Mouse (Mus musculus): ENCODE results near the gene Prkce. TPM values are rescaled to one million over a fixed set of nuclear protein-coding genes. Genes with fewer than 3 reads are reported as not detected.
A peak's percentile ranks its signal among the peaks of the same experiment; 100 is the strongest.

The Prkce gene
- polyA plus RNA-seq, 1 experiment from 2014 or later: 6.8 TPM

DNA sequence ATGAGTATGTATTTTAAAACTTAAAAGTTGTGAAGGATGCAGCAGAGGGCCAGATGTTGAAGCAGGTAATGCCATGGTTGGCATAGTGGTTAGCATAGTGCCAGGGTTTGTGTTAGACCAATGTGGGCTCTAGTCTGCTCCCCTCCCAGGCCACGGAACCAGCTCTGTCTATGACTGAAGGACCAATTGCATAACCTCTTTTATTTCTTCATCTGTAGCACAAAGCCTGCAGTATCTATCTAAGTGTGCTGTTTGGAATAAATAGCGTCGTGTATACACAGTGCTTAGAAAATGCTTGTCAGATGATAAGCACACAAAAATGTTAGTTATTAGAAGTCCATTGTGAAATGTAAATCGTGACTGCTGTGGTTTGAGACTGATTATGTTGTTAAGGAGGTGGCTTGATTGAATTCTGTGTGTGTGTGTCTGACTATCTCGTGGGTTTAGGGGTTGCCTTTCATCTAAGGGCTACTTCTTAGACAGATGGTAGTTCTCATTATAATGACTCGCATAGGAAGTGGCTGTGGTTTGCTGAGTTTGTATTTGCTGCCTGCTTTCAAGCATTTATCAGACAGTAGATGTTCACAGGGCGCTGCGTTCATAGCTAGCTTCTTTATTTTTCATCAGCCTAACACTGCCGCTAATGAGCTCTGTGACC is 17.1 kb downstream of the Prkce start:
- H3K27ac ChIP-seq: peak overlapping the region; percentile 43; the same call in 1 of the 2 replicates
- 0 out of 2 replicates have a peak, but pooled peaks cover 2% of the 10 kb centered on the region for H3K36me3 ChIP-seq
- H3K27me3 ChIP-seq: no peaks in the 10 kb centered on the region
- H3K4me1 ChIP-seq: peaks cover 30% of the 10 kb centered on the region
- no peak for ATAC-seq (replicated peaks; ENCODE audit: low FRiP score)
- H3K9ac ChIP-seq: no peak overlapping the region
- no peaks in the 10 kb centered on the region for H3K9me3 ChIP-seq (replicated peaks)
- H3K4me2 ChIP-seq: no peak overlapping the region
- 55% methylated on average over 9 of the region's 9 CpGs for WGBS
- H3K4me3 ChIP-seq (replicated peaks): no peak overlapping the region

DNA sequence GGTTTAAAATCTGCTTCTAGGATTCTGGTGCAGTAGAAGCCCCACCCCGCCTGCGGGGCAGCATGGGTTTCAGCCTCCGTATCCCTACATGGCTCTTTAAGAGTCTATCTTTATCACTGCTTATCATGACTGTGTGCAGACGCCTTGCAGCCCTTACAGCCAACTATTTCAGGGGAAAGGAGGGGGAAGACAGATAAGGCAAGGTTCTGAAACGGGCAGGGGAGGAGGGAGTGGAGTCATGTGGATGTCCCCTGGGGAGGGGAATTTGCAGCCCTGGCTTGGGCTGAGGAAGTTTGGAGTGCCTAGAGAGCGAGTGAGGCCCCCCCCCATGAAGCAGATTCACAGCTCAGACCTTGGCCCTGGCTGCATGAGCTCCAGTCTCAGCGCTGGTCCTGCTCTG is 18.0 kb downstream of the Prkce start:
- H3K27me3 ChIP-seq: no peaks in the 10 kb centered on the region
- peaks cover 30% of the 10 kb centered on the region for H3K4me1 ChIP-seq
- H3K9ac ChIP-seq: no peak overlapping the region
- 0 out of 2 replicates have a peak, but pooled peaks cover 2% of the 10 kb centered on the region for H3K36me3 ChIP-seq
- WGBS: 40% methylated on average over 7 of the region's 7 CpGs
- H3K9me3 ChIP-seq (replicated peaks): no peaks in the 10 kb centered on the region
- peak; percentile 54; the same call in 1 of the 2 replicates for ATAC-seq (replicated peaks; ENCODE audit: low FRiP score)
- 0 out of 2 replicates have a peak overlapping the region, but pooled peaks have one; percentile 43 for H3K27ac ChIP-seq
- no peak overlapping the region for H3K4me2 ChIP-seq
- no peak overlapping the region for H3K4me3 ChIP-seq (replicated peaks)

DNA sequence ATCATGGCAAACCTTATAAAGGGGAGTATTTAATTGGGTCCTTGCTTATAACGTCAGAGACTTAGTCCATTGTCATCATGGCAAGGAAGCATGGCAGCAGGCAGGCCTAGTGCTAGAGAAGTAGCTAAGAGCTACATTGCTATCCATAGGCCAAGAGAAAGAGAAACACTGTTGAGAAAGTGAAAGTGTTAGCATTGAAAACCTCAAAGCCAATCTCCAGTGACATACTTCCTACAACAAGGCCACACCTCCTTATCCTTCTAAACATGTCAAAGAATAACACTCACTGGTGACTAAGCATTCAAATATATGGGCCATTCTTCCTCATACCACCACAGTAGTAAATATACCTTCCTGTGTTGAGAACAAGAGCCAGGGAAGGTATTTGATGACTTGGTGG is 20.2 kb downstream of the Prkce start:
- Histone ChIP-seq H3K9me3 (replicated peaks) (no peaks in the 10 kb centered on the region), H3K27ac (no peak overlapping the region), H3K4me1 (peaks cover 33% of the 10 kb centered on the region), H3K9ac (no peak overlapping the region), H3K4me3 (replicated peaks) (no peak overlapping the region), H3K4me2 (no peak overlapping the region), H3K36me3 (no peaks in the 10 kb centered on the region), H3K27me3 (no peaks in the 10 kb centered on the region)
- no peak for ATAC-seq (replicated peaks; ENCODE audit: low FRiP score)
- 79% methylated on average over 1 of the region's 1 CpGs for WGBS

DNA sequence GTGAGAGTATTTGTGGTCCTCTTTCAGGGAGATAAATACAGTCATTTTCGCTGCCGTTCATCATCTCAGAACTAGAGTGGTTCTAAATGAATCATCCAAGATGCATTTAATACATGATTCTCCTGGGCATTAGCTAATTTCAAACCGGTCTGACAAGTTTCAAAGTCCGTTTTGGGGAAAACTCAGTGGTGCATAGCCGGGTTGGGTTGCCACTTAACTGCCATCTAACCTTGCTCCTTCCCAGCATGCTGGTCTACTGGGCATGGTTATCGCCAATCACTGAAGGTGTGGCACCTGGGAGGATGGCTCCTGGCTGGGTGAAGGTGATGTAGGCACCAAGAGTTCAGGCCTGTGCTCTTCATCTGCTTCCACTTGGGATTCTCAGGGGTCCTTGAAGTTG is 26.4 kb downstream of the Prkce start:
- H3K9ac ChIP-seq: no peak overlapping the region
- no peaks in the 10 kb centered on the region for H3K36me3 ChIP-seq
- H3K4me1 ChIP-seq: peaks cover 55% of the 10 kb centered on the region
- H3K27me3 ChIP-seq: no peaks in the 10 kb centered on the region
- ATAC-seq (replicated peaks; ENCODE audit: low FRiP score): 0 out of 2 replicates have a peak, but pooled peaks have one; percentile 50
- H3K4me2 ChIP-seq: no peak overlapping the region
- peak overlapping the region; percentile 51; the same call in 1 of the 2 replicates for H3K27ac ChIP-seq
- WGBS: 61% methylated on average over 6 of the region's 6 CpGs
- no peaks in the 10 kb centered on the region for H3K9me3 ChIP-seq (replicated peaks)
- no peak overlapping the region for H3K4me3 ChIP-seq (replicated peaks)

DNA sequence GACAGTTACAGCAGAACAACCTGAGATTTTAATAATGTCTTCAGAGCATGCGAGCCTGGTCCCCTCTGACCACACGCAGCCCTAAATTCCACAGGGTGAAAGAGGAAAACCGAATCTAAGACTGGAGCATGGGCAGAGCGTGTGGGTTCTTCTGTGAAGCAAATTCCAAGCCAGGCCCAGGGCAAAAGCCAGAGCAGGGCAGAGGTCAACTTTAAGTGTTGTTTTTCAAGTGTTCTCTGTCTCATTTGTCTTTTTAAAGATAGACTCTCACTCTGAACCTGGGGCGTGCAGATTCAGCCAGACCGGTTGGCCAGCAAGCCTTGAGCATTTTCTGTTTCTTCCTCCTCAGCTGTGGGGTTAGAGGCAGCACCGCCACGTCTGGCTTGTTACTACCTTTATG is 27.3 kb downstream of the Prkce start:
- WGBS: 67% methylated on average over 8 of the region's 8 CpGs
- H3K4me1 ChIP-seq: peaks cover 58% of the 10 kb centered on the region
- H3K27ac ChIP-seq: no peak overlapping the region
- no peak overlapping the region for H3K9ac ChIP-seq
- no peaks in the 10 kb centered on the region for H3K9me3 ChIP-seq (replicated peaks)
- H3K27me3 ChIP-seq: no peaks in the 10 kb centered on the region
- ATAC-seq (replicated peaks; ENCODE audit: low FRiP score): no peak
- H3K36me3 ChIP-seq: no peaks in the 10 kb centered on the region
- no peak overlapping the region for H3K4me3 ChIP-seq (replicated peaks)
- no peak overlapping the region for H3K4me2 ChIP-seq

DNA sequence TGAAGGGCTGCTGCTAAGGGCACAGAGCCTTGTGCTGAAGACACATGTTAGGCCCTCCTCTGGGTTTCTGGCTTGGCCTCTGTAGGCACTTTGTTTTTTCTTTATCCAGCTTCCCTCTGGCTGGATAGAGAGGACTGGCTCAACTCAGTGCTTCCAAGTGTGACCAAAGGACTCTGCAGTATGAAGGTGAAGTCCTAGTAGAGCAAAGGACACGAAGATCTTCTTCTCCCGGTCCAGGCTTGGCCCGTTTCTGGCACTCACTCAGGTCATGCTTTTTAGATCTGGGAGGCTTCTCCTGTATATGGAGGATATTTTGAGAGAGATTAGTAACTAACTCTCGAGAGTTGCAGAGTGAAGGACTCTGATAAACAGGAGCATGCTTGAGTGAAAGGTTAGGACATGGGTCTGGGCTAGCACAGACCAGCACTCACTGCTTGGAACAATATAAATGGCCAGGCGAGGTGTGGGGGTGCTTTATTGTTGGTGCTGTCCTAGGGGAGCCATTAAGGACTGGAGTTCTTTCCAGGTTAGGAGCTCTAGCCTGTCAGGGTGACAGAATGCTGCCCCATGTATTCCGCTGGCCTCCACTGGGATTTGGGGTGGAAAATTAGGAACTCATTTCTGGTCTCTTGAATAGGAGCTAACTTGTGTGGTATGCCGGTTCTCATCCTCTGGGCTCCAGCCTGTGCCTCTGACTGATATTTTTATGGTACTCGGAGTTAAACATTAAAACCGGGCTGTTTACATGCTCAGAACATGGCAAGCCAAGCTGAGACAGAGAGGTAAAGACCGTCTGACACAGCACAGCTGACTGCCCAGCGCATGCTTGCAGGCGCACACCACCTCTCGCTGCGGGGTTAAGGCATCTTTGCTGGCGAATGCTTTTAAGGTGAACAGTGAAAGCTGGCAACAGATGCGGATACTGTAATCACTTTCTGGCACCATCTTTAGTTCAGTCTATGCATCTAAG is 31.2 kb downstream of the Prkce start:
- H3K4me1 ChIP-seq: peaks cover 54% of the 10 kb centered on the region
- 62% methylated on average over 16 of the region's 16 CpGs for WGBS
- H3K27ac ChIP-seq: 0 out of 2 replicates have a peak overlapping the region, but pooled peaks have one; percentile 0

DNA sequence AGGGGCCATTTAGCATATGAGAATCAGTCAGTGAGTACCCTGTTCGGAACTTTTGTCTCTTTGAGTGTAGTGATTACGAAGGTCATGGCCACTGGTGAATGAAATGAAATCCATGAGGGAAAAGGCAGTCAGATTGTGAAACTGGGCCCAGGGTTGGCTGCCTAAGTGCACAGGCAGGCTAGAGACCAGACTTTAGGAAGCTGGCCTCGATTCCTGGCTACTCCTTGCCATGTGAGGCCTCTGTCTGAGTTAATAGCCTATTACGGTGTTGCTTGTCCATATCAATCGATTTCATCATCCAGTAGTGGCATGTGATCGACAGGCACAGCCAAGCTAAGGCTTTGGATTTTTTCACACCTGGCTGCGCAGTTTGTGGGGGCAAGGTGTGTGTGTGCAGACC is 34.4 kb downstream of the Prkce start:
- 91% methylated on average over 7 of the region's 7 CpGs for WGBS
- no peak overlapping the region for H3K9ac ChIP-seq

More for the DNA sequence above, 31.2 kb downstream of the Prkce start:
- H3K4me3 ChIP-seq (replicated peaks): no peak overlapping the region
- H3K27me3 ChIP-seq: no peaks in the 10 kb centered on the region
- no peak overlapping the region for H3K4me2 ChIP-seq
- no peak overlapping the region for H3K9ac ChIP-seq
- no peaks in the 10 kb centered on the region for H3K36me3 ChIP-seq
- ATAC-seq (replicated peaks; ENCODE audit: low FRiP score): no peak
- no peaks in the 10 kb centered on the region for H3K9me3 ChIP-seq (replicated peaks)

DNA sequence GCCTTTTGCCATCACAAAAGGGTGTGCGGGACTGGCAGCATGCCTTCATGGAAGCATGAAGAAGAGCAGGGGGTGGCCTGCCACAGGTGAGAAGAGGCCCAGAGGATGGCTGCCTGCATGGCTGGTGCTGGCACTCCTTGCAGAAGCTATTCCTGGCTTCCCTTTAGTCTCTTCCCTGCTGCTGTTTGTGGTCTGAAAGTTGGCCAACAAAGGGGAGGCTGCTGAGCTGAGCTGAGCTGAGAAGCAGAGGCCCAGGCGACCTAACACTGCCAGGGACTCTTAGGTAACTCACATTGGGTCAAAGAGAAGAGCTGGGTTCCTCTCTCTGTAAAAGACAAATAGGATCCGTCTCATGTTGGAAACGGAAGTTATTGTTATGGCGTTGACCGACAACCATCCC is 35.4 kb downstream of the Prkce start:
- Histone ChIP-seq H3K4me2 (no peak overlapping the region), H3K4me1 (peaks cover 28% of the 10 kb centered on the region), H3K4me3 (replicated peaks) (no peak overlapping the region), H3K36me3 (no peaks in the 10 kb centered on the region), H3K9me3 (replicated peaks) (no peaks in the 10 kb centered on the region), H3K27ac (no peak overlapping the region), H3K27me3 (no peaks in the 10 kb centered on the region), H3K9ac (no peak overlapping the region)
- 91% methylated on average over 6 of the region's 6 CpGs for WGBS
- no peak for ATAC-seq (replicated peaks; ENCODE audit: low FRiP score)

More for the DNA sequence above, 34.4 kb downstream of the Prkce start:
- no peak overlapping the region for H3K4me2 ChIP-seq
- H3K4me3 ChIP-seq (replicated peaks): no peak overlapping the region
- H3K4me1 ChIP-seq: peaks cover 35% of the 10 kb centered on the region
- ATAC-seq (replicated peaks; ENCODE audit: low FRiP score): no peak
- no peaks in the 10 kb centered on the region for H3K9me3 ChIP-seq (replicated peaks)
- H3K36me3 ChIP-seq: no peaks in the 10 kb centered on the region
- no peak overlapping the region for H3K27ac ChIP-seq
- no peaks in the 10 kb centered on the region for H3K27me3 ChIP-seq

DNA sequence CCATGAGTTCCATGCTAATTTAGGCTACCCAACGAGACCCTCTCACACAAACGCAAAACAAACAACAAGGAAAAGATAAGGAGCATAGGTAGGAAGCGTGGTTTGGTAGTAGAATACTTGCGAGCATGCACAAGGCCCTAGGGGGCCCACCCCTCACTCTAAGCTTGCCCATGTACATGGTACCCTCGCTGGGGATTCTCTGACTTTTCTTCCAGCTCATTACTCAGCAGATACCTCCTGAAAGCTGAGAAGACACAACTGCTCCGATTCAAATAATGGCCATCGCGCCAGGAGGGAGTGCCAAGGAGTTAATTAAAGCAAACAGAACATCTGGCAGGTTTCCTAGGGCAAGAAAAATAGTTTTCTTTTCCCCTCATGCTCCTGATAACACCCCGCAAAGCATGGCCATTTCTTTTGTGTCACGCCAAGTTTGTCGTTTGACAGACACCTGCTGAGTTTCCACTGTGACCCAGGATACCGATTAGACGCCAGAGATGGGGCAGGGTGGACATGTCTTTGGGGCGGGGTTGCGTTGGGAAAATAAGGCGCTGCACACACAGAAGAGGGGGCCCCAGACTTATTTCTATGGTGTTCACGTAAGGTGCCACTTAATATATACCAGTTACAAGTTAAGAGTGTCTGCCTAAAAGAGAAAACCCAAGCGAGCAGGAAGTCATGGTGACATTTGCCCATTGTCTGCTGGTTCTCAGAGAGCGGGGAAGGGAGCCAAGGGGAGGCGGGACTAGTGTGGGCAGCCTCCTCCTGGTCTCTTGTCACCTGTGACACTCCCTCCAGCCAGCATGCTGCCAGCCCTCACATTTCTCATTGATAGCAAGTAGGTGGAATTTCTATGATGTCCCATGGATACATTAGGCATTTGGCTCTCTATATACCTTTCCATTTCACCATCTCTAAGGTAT is 36.2 kb downstream of the Prkce start:
- ATAC-seq (replicated peaks; ENCODE audit: low FRiP score): peak; percentile 50; the same call in 1 of the 2 replicates
- 0 out of 2 replicates have a peak overlapping the region, but pooled peaks have one; percentile 3 for H3K27ac ChIP-seq
- WGBS: 52% methylated on average over 20 of the region's 20 CpGs
- H3K4me3 ChIP-seq (replicated peaks): no peak overlapping the region
- peaks cover 20% of the 10 kb centered on the region for H3K4me1 ChIP-seq
- H3K9ac ChIP-seq: no peak overlapping the region
- no peaks in the 10 kb centered on the region for H3K36me3 ChIP-seq
- no peaks in the 10 kb centered on the region for H3K9me3 ChIP-seq (replicated peaks)
- no peaks in the 10 kb centered on the region for H3K27me3 ChIP-seq
- H3K4me2 ChIP-seq: 0 out of 2 replicates have a peak overlapping the region, but pooled peaks have one; percentile 1

DNA sequence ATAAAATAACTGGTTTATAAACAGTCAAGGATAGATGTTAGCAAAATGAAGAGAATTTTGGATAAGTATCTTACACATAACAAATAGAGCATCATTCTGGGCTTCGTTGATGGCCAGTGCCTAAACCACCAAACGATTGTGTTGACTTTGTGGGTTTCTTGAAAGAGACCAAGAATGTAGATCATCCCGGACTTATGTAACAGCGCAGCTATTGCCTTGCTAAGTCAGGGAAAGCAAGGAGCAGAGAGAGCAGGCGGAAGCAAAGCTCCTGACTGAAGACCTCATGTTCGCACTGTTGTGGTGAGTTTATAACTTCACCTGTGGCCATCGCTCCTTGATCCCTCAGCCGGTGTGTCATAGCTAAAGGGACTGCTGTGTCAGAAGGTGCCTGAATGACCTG is 38.7 kb downstream of the Prkce start:
- Histone ChIP-seq H3K36me3 (no peaks in the 10 kb centered on the region), H3K27ac (no peak overlapping the region)

DNA sequence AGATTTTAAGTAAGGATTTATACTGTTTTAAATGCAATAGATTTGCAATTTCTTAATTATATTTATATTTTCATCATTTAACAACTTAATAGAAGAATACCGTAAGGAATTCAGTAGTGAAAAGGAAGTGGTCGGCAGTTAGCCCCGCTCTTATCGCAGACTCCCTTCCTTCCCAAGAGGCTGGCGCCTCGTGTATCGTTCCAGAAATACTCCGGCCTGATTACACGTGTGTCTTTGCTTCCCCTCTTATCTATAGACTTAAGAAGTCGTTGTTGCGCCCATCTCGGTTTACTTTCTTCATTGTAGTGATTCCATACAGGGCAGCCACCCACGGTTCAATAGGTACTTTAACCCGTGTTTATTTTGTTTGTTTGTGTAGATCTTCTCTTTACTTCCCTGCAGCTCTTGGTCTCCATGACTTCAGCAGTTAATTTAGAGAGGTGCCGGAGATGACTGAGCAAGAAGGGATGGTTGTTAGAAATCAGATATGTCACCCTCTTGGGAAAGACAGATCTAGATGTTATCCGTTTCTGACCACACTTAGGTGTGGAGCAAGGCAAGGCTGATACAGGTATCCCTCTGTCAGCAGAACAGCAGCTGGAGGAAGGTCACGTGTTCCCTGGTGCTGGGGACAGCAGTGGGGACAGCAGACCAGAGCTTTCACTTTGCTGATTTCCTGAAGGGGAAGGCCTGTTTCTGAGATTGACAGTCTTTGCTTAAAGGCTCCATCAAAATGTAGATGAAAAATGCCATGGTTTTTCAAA is 40.7 kb downstream of the Prkce start:
- no peak overlapping the region for H3K9ac ChIP-seq
- ATAC-seq (replicated peaks; ENCODE audit: low FRiP score): no peak
- no peaks in the 10 kb centered on the region for H3K27me3 ChIP-seq
- no peak overlapping the region for H3K4me2 ChIP-seq
- no peaks in the 10 kb centered on the region for H3K9me3 ChIP-seq (replicated peaks)
- H3K4me1 ChIP-seq: peaks cover 15% of the 10 kb centered on the region
- no peak overlapping the region for H3K27ac ChIP-seq
- no peaks in the 10 kb centered on the region for H3K36me3 ChIP-seq
- H3K4me3 ChIP-seq (replicated peaks): no peak overlapping the region
- WGBS: 80% methylated on average over 17 of the region's 17 CpGs

More for the DNA sequence above, 38.7 kb downstream of the Prkce start:
- H3K9me3 ChIP-seq (replicated peaks): no peaks in the 10 kb centered on the region
- 85% methylated on average over 8 of the region's 8 CpGs for WGBS
- peaks cover 15% of the 10 kb centered on the region for H3K4me1 ChIP-seq
- no peak for ATAC-seq (replicated peaks; ENCODE audit: low FRiP score)
- no peak overlapping the region for H3K9ac ChIP-seq
- H3K27me3 ChIP-seq: no peaks in the 10 kb centered on the region
- H3K4me3 ChIP-seq (replicated peaks): no peak overlapping the region
- H3K4me2 ChIP-seq: no peak overlapping the region

Data from kidney, embryonic 15.5 days (tissue).